In genomic region chr16:22656533-22657444, GRCm38 (mm10) we compare ENCODE assay signal across 8 mouse cellular contexts. TPM values are rescaled to one million over a fixed set of nuclear protein-coding genes. Genes with fewer than 3 reads are reported as not detected.
DNase-seq lines count a peak whose midpoint lies in the region; ATAC-seq and TF ChIP-seq lines count a peak whose summit lies in the region.

Gene Dgkg, minus strand, starts transcription at chr16:22657221.

- peak within 1 kb of the TSS; percentile 87 for H3K4me2 ChIP-seq in CH12.LX (ENCODE audit: insufficient read depth, low read depth, poor library complexity, severe bottlenecking)
- H3K4me2 ChIP-seq in lung, embryonic 15.5 days, result peak within 1 kb of the TSS; percentile 76

- peak; percentile 90 for TF ChIP-seq EP300 in CH12.LX (IDR thresholded peaks at IDR 0.05; ENCODE audit: low read length)

- no peak; the same call in 1 of the 2 replicates for TF ChIP-seq RAD21 in CH12.LX (IDR thresholded peaks at IDR 0.05; ENCODE audit: low read depth, low read length)

- H3K36me3 ChIP-seq in CH12.LX (replicated peaks in 1 of 2; ENCODE audit: control insufficient read depth in 1 of 2, insufficient read depth in 1 of 2, low read length in 1 of 2), result no peaks in the 10 kb centered on the region
- no peaks in the 10 kb centered on the region for H3K36me3 ChIP-seq in hindbrain, embryonic 10.5 days
- no peaks in the 10 kb centered on the region for H3K36me3 ChIP-seq in lung, embryonic 15.5 days

- H3K4me3 ChIP-seq in CH12.LX (replicated peaks in 1 of 3; ENCODE audit: low read depth in 2 of 3, low read length in 2 of 3, poor library complexity in 1 of 3), result peak within 1 kb of the TSS; percentile 61 to 87 (median 75)
- H3K4me3 ChIP-seq in hindbrain, embryonic 10.5 days, result peak within 1 kb of the TSS; percentile 62
- peak within 1 kb of the TSS; percentile 34 for H3K4me3 ChIP-seq in lung, embryonic 15.5 days

- peak within 1 kb of the TSS; percentile 88 for H3K9ac ChIP-seq in CH12.LX (ENCODE audit: insufficient read depth, low read depth)
- H3K9ac ChIP-seq in lung, embryonic 15.5 days, result no peak within 1 kb of the TSS

- DNase-seq in CH12.LX (ENCODE audit: extremely low read depth), result peak; percentile 97
- peak; percentile 82 for DNase-seq in cerebellum, adult 11-12 months
- DNase-seq in hindbrain, embryonic 10.5 days (ENCODE audit: low spot score), result peak; percentile 42
- peak; percentile 60 to 63 for DNase-seq in layer of hippocampus, postnatal 14 days (ENCODE audit: low spot score in 2 of 2)
- DNase-seq in thymus, postnatal 36 days, result peak; percentile 82 to 84

- H3K4me1 ChIP-seq in CH12.LX (ENCODE audit: control insufficient read depth in 1 of 2, insufficient read depth in 2 of 2), result peaks cover 46 to 85% of the 10 kb centered on the region in 2 experiments
- H3K4me1 ChIP-seq in hindbrain, embryonic 10.5 days (replicated peaks), result peaks cover 17% of the 10 kb centered on the region
- peaks cover 15% of the 10 kb centered on the region for H3K4me1 ChIP-seq in lung, embryonic 15.5 days

- peaks cover 8% of the 10 kb centered on the region; the same call in 1 of the 2 replicates for H3K79me2 ChIP-seq in CH12.LX (replicated peaks; ENCODE audit: control insufficient read depth, extremely low read depth, insufficient read depth, poor library complexity, severe bottlenecking)

- peak; percentile 62 for ATAC-seq in frontal cortex, adult (ENCODE audit: low TSS enrichment)
- ATAC-seq in lung, embryonic 15.5 days (ENCODE audit: borderline replicate concordance, extremely low read depth, low FRiP score, low TSS enrichment), result peak; percentile 57
- peak; percentile 44 for ATAC-seq in neutrophil, adult 5-6 weeks (ENCODE audit: extremely low read depth, insufficient number of reproducible peaks, low FRiP score, poor library complexity, severe bottlenecking)

- H3K9me3 ChIP-seq in CH12.LX (replicated peaks; ENCODE audit: low read length), result no peaks in the 10 kb centered on the region
- H3K9me3 ChIP-seq in hindbrain, embryonic 10.5 days, result no peaks in the 10 kb centered on the region
- H3K9me3 ChIP-seq in lung, embryonic 15.5 days, result no peaks in the 10 kb centered on the region

- TF ChIP-seq POLR2A in CH12.LX (IDR thresholded peaks at IDR 0.05; ENCODE audit: low read depth, low read length), result peak; percentile 74

- no peaks in the 10 kb centered on the region for H3K27me3 ChIP-seq in CH12.LX (replicated peaks)
- H3K27me3 ChIP-seq in hindbrain, embryonic 10.5 days (ENCODE audit: insufficient read depth, poor library complexity, severe bottlenecking), result peaks cover 64% of the 10 kb centered on the region
- peaks cover 63% of the 10 kb centered on the region for H3K27me3 ChIP-seq in lung, embryonic 15.5 days

- dilution Hi-C loops in CH12.LX (cut with MboI; ENCODE audit: extremely low pct_ligation_motif_present, extremely low pct_unique_long_range_greater_than_20kb, low sequenced_read_pairs), result no loop called here

- WGBS in hindbrain, embryonic 10.5 days, result 1% methylated on average over 63 of the region's 63 CpGs
- 1% methylated on average over 63 of the region's 63 CpGs for WGBS in lung, embryonic 15.5 days

- in situ Hi-C loops in CH12.LX (cut with MboI; ENCODE audit: low pct_ligation_motif_present, low pct_unique_long_range_greater_than_20kb, low sequenced_read_pairs), result loop anchor here (5.0 kb wide), 1 partner anchor 34 kb away; no protein-coding TSS in a partner anchor

- H3K27ac ChIP-seq in CH12.LX (ENCODE audit: insufficient read depth, low read depth), result peak within 1 kb of the TSS; percentile 99
- H3K27ac ChIP-seq in hindbrain, embryonic 10.5 days, result 0 out of 2 replicates have a peak within 1 kb of the TSS, but pooled peaks have one; percentile 5
- no peak within 1 kb of the TSS for H3K27ac ChIP-seq in lung, embryonic 15.5 days

- 0 out of 4 replicates have a peak, but pooled peaks of 1 of the 2 experiments have one; percentile 2 for TF ChIP-seq CTCF in CH12.LX (conservative IDR thresholded peaks at IDR 0.05 in 1 of 2, IDR thresholded peaks at IDR 0.05 in 1 of 2; ENCODE audit: low read depth in 2 of 2, low read length in 2 of 2)

TF ChIP-seq in CH12.LX, 34 proteins besides CTCF, POLR2A, EP300 and RAD21:
- TF ChIP-seq MXI1 (IDR thresholded peaks at IDR 0.05; ENCODE audit: low read depth, low read length) (peak; percentile 94), JUN (IDR thresholded peaks at IDR 0.05; ENCODE audit: insufficient read depth, low read depth, low read length) (0 out of 2 replicates have a peak, but pooled peaks have one; percentile 24), MEF2A (IDR thresholded peaks at IDR 0.05; ENCODE audit: borderline replicate concordance, low read depth, low read length) (peak; percentile 93), UBTF (IDR thresholded peaks at IDR 0.05; ENCODE audit: low read depth, low read length) (peak; percentile 100), MAZ (IDR thresholded peaks at IDR 0.05; ENCODE audit: low read depth, low read length) (peak; percentile 46), MAFK (IDR thresholded peaks at IDR 0.05; ENCODE audit: insufficient replicate concordance, low read length) (no peak), PAX5 (IDR thresholded peaks at IDR 0.05; ENCODE audit: low read length) (no peak), ELF1 (IDR thresholded peaks at IDR 0.05; ENCODE audit: low read depth, low read length) (peak; percentile 92), USF2 (conservative IDR thresholded peaks at IDR 0.05; ENCODE audit: low read depth, low read length) (no peak), NELFE (IDR thresholded peaks at IDR 0.05; ENCODE audit: low read depth, low read length) (peak; percentile 77), MYC (IDR thresholded peaks at IDR 0.05; ENCODE audit: low read depth, low read length) (peak; percentile 61; the same call in 1 of the 2 replicates), POLR2AphosphoS2 (IDR thresholded peaks at IDR 0.05; ENCODE audit: low read depth, low read length) (no peak), KAT2A (IDR thresholded peaks at IDR 0.05; ENCODE audit: insufficient replicate concordance, low read length) (no peak), USF1 (IDR thresholded peaks at IDR 0.05; ENCODE audit: low read depth, low read length) (no peak), IRF4 (IDR thresholded peaks at IDR 0.05; ENCODE audit: low read depth, low read length) (peak; percentile 99), NRF1 (IDR thresholded peaks at IDR 0.05; ENCODE audit: low read depth, low read length) (peak; percentile 79), ZMIZ1 (IDR thresholded peaks at IDR 0.05; ENCODE audit: low read depth, low read length) (peak; percentile 91), CHD1 (IDR thresholded peaks at IDR 0.05; ENCODE audit: low read depth, low read length) (no peak; the same call in 1 of the 2 replicates), ZNF384 (IDR thresholded peaks at IDR 0.05; ENCODE audit: low read depth, low read length) (0 out of 2 replicates have a peak, but pooled peaks have one; percentile 27), ETS1 (conservative IDR thresholded peaks at IDR 0.05; ENCODE audit: low read depth, low read length) (peak; percentile 89), BHLHE40 (IDR thresholded peaks at IDR 0.05; ENCODE audit: low read depth, low read length) (peak; percentile 97), TCF12 (IDR thresholded peaks at IDR 0.05; ENCODE audit: low read depth, low read length) (peak; percentile 94), CHD2 (IDR thresholded peaks at IDR 0.05; ENCODE audit: low read length) (peak; percentile 49; the same call in 1 of the 2 replicates), RCOR1 (conservative IDR thresholded peaks at IDR 0.05; ENCODE audit: low read depth, low read length) (peak; percentile 89; the same call in 1 of the 2 replicates), TBP (conservative IDR thresholded peaks at IDR 0.05; ENCODE audit: low read depth, low read length) (0 out of 2 replicates have a peak, but pooled peaks have one; percentile 36), ZKSCAN1 (IDR thresholded peaks at IDR 0.05; ENCODE audit: borderline replicate concordance, low read depth, low read length) (no peak), SIN3A (IDR thresholded peaks at IDR 0.05; ENCODE audit: low read length) (peak; percentile 46), HCFC1 (IDR thresholded peaks at IDR 0.05; ENCODE audit: low read depth, low read length) (peak; percentile 52; the same call in 1 of the 2 replicates), SMC3 (IDR thresholded peaks at IDR 0.05; ENCODE audit: low read depth, low read length) (no peak), GABPA (IDR thresholded peaks at IDR 0.05; ENCODE audit: insufficient replicate concordance, low read depth, low read length) (no peak), JUND (conservative IDR thresholded peaks at IDR 0.05; ENCODE audit: low read depth, low read length) (no peak), MAX (IDR thresholded peaks at IDR 0.05; ENCODE audit: low read length) (peak; percentile 88; the same call in 1 of the 2 replicates), E2F4 (IDR thresholded peaks at IDR 0.05; ENCODE audit: insufficient replicate concordance, low read depth, low read length) (no peak)
TF ChIP-seq in CH12.LX: peak in this region for 21.

RNA-seq across cellular contexts. Expression of gene Dgkg, which starts in this region (rescaled TPM):
- 7.2 and 9.2 TPM in 2 replicates for total RNA-seq in CH12.LX (2012; rRNA removed)
- 2.3 and 3.0 TPM in 2 replicates for total RNA-seq in CH12.LX (2014; rRNA removed)
- 2.0 TPM in 2 replicates for polyA plus RNA-seq in CH12.LX (2012; ENCODE audit: insufficient read length, low read depth)
- polyA plus RNA-seq in hindbrain, embryonic 10.5 days (2016; fragmentation: Nextera tagmentation; extraction: Ambion mirVana), result 0.14 and 0.20 TPM in 2 replicates
- 100 to 1,000 TPM; 167 to 172 TPM for total RNA-seq in layer of hippocampus, postnatal 14 days (2021)
- polyA plus RNA-seq in lung, embryonic 15.5 days (2015; fragmentation: Nextera tagmentation; extraction: Ambion mirVana), result 0.79 and 1.1 TPM in 2 replicates
- total RNA-seq in neutrophil, adult 5-6 weeks (2017), result 15.0 and 15.5 TPM in 2 replicates

Comparison
In these comparisons a context has a peak if more than half of its experiments do, and no peak if none do; other contexts are left out.
1. RNA of gene Dgkg (total RNA-seq): 167 to 172 TPM in layer of hippocampus, postnatal 14 days; 15.0 to 15.5 TPM in neutrophil, adult 5-6 weeks and 2.3 to 9.2 TPM in CH12.LX; every median in the first group is over 10 times any median in the second.
2. Peak in DNase-seq, H3K4me3 ChIP-seq and H3K27ac ChIP-seq in hindbrain, embryonic 10.5 days; RNA of the gene not detected or under 1 TPM.
3. DNase-seq: peak in every context shown above with its lines; median percentile 97 in CH12.LX; 83 in thymus, postnatal 36 days; 82 in cerebellum, adult 11-12 months; 62 in layer of hippocampus, postnatal 14 days; 42 in hindbrain, embryonic 10.5 days.
4. Peak in every context shown above with its lines, with median percentiles within 50 percentile points of each other: H3K4me3 ChIP-seq and ATAC-seq.